Mouse (Mus musculus) myocyte (in vitro differentiated cells): Measurements from ENCODE around the gene Plekhm3. TPM values are rescaled to one million over a fixed set of nuclear protein-coding genes. Genes with fewer than 3 reads are reported as not detected.

Source experiments
- H3K27me3 ChIP-seq: one replicate; pipeline ENCODE4 v1.6.1; 2011; ENCODE audit not compliant: control insufficient read depth, insufficient read depth, insufficient read length
- H3K36me3 ChIP-seq: one replicate; pipeline ENCODE4 v1.6.1; 2011; ENCODE audit not compliant: control insufficient read depth, insufficient read depth
- H3K4me2 ChIP-seq: one replicate; pipeline ENCODE4 v1.6.1; 2011; ENCODE audit warnings: low read depth, control low read depth
- H3K4me3 ChIP-seq: one replicate; pipeline ENCODE4 v1.5.1; 2011; ENCODE audit warnings: mild to moderate bottlenecking, control low read depth, moderate library complexity
- H3K79me2 ChIP-seq: one replicate; pipeline ENCODE4 v1.6.1; 2011; ENCODE audit not compliant: control insufficient read depth, insufficient read depth
- H3ac ChIP-seq: one replicate; pipeline ENCODE4 v1.6.1; 2011; ENCODE audit not compliant: control insufficient read depth, insufficient read length
- CEBPB ChIP-seq: IDR thresholded peaks from 2 replicates; pipeline ENCODE4 v1.6.1; 2011; ENCODE audit warnings: mild to moderate bottlenecking, moderate library complexity; ENCODE audit not compliant: poor library complexity, insufficient read depth, severe bottlenecking
- E2F4 ChIP-seq: IDR thresholded peaks from one replicate; pipeline ENCODE4 v1.6.1; 2011; ENCODE audit warnings: mild to moderate bottlenecking, control low read depth, moderate library complexity; ENCODE audit not compliant: insufficient read depth
- MAX ChIP-seq: IDR thresholded peaks from one replicate; pipeline ENCODE4 v1.6.1; 2011; ENCODE audit warnings: low read depth, mild to moderate bottlenecking, control low read depth
- MYOD1 ChIP-seq, 3 experiments: IDR thresholded peaks; one replicate each; pipeline ENCODE4 v1.6.1; 2011; ENCODE audit warnings: control low read depth in 2 of 3, low read depth in 2 of 3, mild to moderate bottlenecking in 2 of 3, moderate library complexity in 1 of 3; ENCODE audit not compliant: insufficient read length in 2 of 3, control insufficient read depth in 1 of 3
- MYOG ChIP-seq, 3 experiments: IDR thresholded peaks; one replicate each; pipeline ENCODE4 v1.6.1; 2011; ENCODE audit warnings: control low read depth in 2 of 3, low read depth in 2 of 3, mild to moderate bottlenecking in 2 of 3; ENCODE audit not compliant: insufficient read length in 2 of 3, control insufficient read depth in 1 of 3, insufficient read depth in 1 of 3
- POLR2A ChIP-seq: IDR thresholded peaks from one replicate; pipeline ENCODE4 v1.6.1; 2011; ENCODE audit warnings: low read depth, mild to moderate bottlenecking, control low read depth, moderate library complexity; ENCODE audit not compliant: insufficient read length
- POLR2AphosphoS2 ChIP-seq: IDR thresholded peaks from one replicate; pipeline ENCODE4 v1.6.1; 2011; ENCODE audit warnings: low read depth, control low read depth; ENCODE audit not compliant: insufficient read length
- REST ChIP-seq: IDR thresholded peaks from one replicate; pipeline ENCODE4 v1.6.1; 2011; ENCODE audit warnings: mild to moderate bottlenecking, control low read depth, moderate library complexity; ENCODE audit not compliant: insufficient read depth, insufficient read length
- SRF ChIP-seq: IDR thresholded peaks from one replicate; pipeline ENCODE4 v1.6.1; 2011; ENCODE audit warnings: low read depth; ENCODE audit not compliant: control insufficient read depth, insufficient read length
- TCF12 ChIP-seq: IDR thresholded peaks from one replicate; pipeline ENCODE4 v1.6.1; 2011; ENCODE audit warnings: mild to moderate bottlenecking, control low read depth; ENCODE audit not compliant: poor library complexity, insufficient read depth, severe bottlenecking
- TCF3 ChIP-seq: IDR thresholded peaks from one replicate; pipeline ENCODE4 v1.6.1; 2011; ENCODE audit warnings: low read depth, control low read depth; ENCODE audit not compliant: insufficient read length
- USF1 ChIP-seq: IDR thresholded peaks from one replicate; pipeline ENCODE4 v1.6.1; 2011; ENCODE audit warnings: low read depth, mild to moderate bottlenecking, control low read depth, moderate library complexity
- polyA plus RNA-seq: library from polyadenylated mRNA; unstranded; fragments of >200 nt; fragmentation: generic; extraction: Trizol; gene quantifications from one replicate; pipeline ENCODE4 v1.2.1, GENCODE M21; 2012; ENCODE audit warnings: missing spikeins

Plekhm3 gene
- polyA plus RNA-seq, 1 experiment, result 3.9 TPM

DNA sequence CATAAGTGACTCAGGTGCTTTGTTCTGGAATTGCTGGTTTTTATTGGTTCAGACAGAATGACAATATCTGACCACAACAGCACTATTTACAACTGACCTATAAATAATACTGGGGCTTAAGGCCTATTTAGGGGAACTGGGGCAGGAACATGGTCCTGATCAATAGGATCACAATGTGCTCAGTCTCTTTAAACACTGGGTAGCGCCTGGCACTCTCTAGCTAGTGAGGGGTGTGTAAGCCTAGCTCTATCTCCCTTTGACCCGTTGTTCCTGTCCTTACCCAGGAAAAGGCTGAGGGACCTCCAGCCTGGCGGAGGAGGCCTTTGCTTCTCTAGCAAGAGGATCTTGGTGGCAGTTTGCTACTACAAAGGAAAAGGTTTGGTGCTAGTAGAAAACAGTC lies 111.6 kb downstream of the Plekhm3 start:
- Histone ChIP-seq H3K36me3 (no peaks in the 10 kb centered on the region), H3ac (no peak overlapping the region), H3K4me3 (no peak overlapping the region), H3K79me2 (no peaks in the 10 kb centered on the region), H3K4me2 (peak overlapping the region; percentile 28), H3K27me3 (no peaks in the 10 kb centered on the region)
- TF ChIP-seq SRF, result no peak
- no peak for TF ChIP-seq MYOD1 (IDR thresholded peaks at IDR 0.05; ENCODE audit: control insufficient read depth in 1 of 3, insufficient read length in 2 of 3, low read depth in 2 of 3)
- no peak for TF ChIP-seq POLR2AphosphoS2
- TF ChIP-seq E2F4, result no peak
- no peak for TF ChIP-seq TCF3
- TF ChIP-seq POLR2A, result no peak
- no peak for TF ChIP-seq CEBPB

DNA sequence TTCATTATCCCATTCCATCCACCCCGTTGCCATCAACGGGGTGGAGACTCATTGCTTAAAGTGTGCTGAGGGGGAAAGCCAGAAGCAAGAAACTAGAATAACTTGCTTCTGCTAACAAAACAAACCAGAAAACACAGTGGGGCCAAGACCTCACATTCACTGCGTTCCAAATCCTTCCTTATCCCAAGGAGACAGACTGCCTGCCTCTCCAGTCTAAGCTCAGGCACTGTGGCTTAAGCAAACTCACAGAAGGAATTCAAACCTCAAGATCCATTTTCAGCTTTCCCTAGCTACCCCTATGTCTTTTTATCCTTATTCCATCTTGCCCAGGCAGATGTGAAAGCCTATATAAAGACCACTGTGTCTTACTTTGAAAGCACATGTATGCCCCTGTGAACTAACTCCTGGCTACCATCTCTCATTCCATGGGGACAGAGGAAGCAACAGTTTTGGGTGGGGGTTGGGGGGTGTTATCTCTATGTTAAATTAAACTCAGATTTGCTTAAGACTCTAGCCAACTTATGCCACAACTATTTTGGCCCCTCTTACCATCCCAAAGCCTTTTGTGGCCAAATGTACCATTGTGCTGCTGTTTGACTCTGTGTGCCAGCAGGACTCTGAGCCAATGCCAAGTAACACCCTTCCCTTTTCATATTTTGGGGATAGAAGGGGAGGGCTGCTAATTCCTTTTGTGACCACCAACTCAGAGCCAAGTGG lies 112.6 kb downstream of the Plekhm3 start:
- H3K79me2 ChIP-seq, result no peaks in the 10 kb centered on the region
- TF ChIP-seq TCF12, result no peak
- no peak for TF ChIP-seq MYOG (IDR thresholded peaks at IDR 0.05; ENCODE audit: control insufficient read depth in 1 of 3, insufficient read depth in 1 of 3, insufficient read length in 2 of 3, low read depth in 2 of 3)
- TF ChIP-seq POLR2A, result no peak
- TF ChIP-seq MAX, result no peak
- TF ChIP-seq USF1, result no peak
- no peak for TF ChIP-seq POLR2AphosphoS2
- TF ChIP-seq E2F4, result no peak
- no peak for TF ChIP-seq SRF
- no peak for TF ChIP-seq CEBPB
- TF ChIP-seq TCF3, result no peak
- TF ChIP-seq MYOD1 (IDR thresholded peaks at IDR 0.05; ENCODE audit: control insufficient read depth in 1 of 3, insufficient read length in 2 of 3, low read depth in 2 of 3), result no peak
- H3K4me2 ChIP-seq, result peak overlapping the region; percentile 28
- no peaks in the 10 kb centered on the region for H3K36me3 ChIP-seq
- no peak overlapping the region for H3ac ChIP-seq
- no peaks in the 10 kb centered on the region for H3K27me3 ChIP-seq
- no peak overlapping the region for H3K4me3 ChIP-seq

GRCm38 (mm10) chr1:64840930-64841329 lies 115.7 kb downstream of the Plekhm3 start:
- TF ChIP-seq E2F4, result no peak
- TF ChIP-seq TCF3, result no peak
- Histone ChIP-seq H3K36me3 (no peaks in the 10 kb centered on the region), H3K4me2 (no peak overlapping the region), H3ac (no peak overlapping the region), H3K4me3 (no peak overlapping the region), H3K27me3 (no peaks in the 10 kb centered on the region), H3K79me2 (no peaks in the 10 kb centered on the region)

- H3K36me3 ChIP-seq, result no peaks in the 10 kb centered on the region
- H3K27me3 ChIP-seq, result no peaks in the 10 kb centered on the region
- TF ChIP-seq MYOG (IDR thresholded peaks at IDR 0.05; ENCODE audit: control insufficient read depth in 1 of 3, insufficient read depth in 1 of 3, insufficient read length in 2 of 3, low read depth in 2 of 3) (no peak), USF1 (no peak), CEBPB (no peak), TCF3 (no peak), POLR2AphosphoS2 (no peak), POLR2A (no peak), E2F4 (no peak), MAX (no peak), TCF12 (no peak)
- H3ac ChIP-seq, result no peak overlapping the region
- no peaks in the 10 kb centered on the region for H3K79me2 ChIP-seq
- no peak overlapping the region for H3K4me3 ChIP-seq
- no peak overlapping the region for H3K4me2 ChIP-seq
Observed at GRCm38 (mm10) chr1:64836584-64836983, 120.0 kb downstream of the Plekhm3 start.

GRCm38 (mm10) chr1:64836114-64836513 lies 120.5 kb downstream of the Plekhm3 start:
- no peaks in the 10 kb centered on the region for H3K79me2 ChIP-seq
- H3K36me3 ChIP-seq, result no peaks in the 10 kb centered on the region
- no peak overlapping the region for H3K4me2 ChIP-seq
- no peak overlapping the region for H3ac ChIP-seq
- no peaks in the 10 kb centered on the region for H3K27me3 ChIP-seq
- TF ChIP-seq MAX (no peak), SRF (no peak), POLR2A (no peak), E2F4 (no peak), CEBPB (no peak), POLR2AphosphoS2 (no peak), USF1 (no peak), REST (no peak), MYOD1 (IDR thresholded peaks at IDR 0.05; ENCODE audit: control insufficient read depth in 1 of 3, insufficient read length in 2 of 3, low read depth in 2 of 3) (no peak), TCF3 (no peak), MYOG (IDR thresholded peaks at IDR 0.05; ENCODE audit: control insufficient read depth in 1 of 3, insufficient read depth in 1 of 3, insufficient read length in 2 of 3, low read depth in 2 of 3) (no peak), TCF12 (no peak)
- no peak overlapping the region for H3K4me3 ChIP-seq
